Mouse (Mus musculus) intestine, postnatal 0 days (tissue): ENCODE measurements around the gene Lrriq4. TPM values are rescaled to one million over a fixed set of nuclear protein-coding genes. Genes with fewer than 3 reads are reported as not detected.

Experiments used
- ATAC-seq: fragments of 200-750 bp; cut with Nextera tagmentation; 2 replicates; pipeline ENCODE4 v1.8.0; 2017; ENCODE audit warnings: mild to moderate bottlenecking, moderate TSS enrichment, moderate library complexity
- H3K27ac ChIP-seq: fragments of 300-500 bp; sonication (generic); 2 replicates; pipeline ENCODE4 v1.5.1; 2014; ENCODE audit warnings: mild to moderate bottlenecking, low read depth, low read length, moderate library complexity
- H3K27me3 ChIP-seq: fragments of 300-500 bp; sonication (generic); replicated peaks from 2 replicates; pipeline ENCODE4 v1.6.1; 2014; ENCODE audit warnings: low read length, mixed read lengths; ENCODE audit not compliant: control insufficient read depth, insufficient read depth
- H3K36me3 ChIP-seq: fragments of 300-500 bp; sonication (generic); 2 replicates; pipeline ENCODE4 v1.6.1; 2014; ENCODE audit warnings: mild to moderate bottlenecking, moderate library complexity; ENCODE audit not compliant: control insufficient read depth, insufficient read depth
- H3K4me1 ChIP-seq: fragments of 300-500 bp; sonication (generic); replicated peaks from 2 replicates; pipeline ENCODE4 v1.6.1; 2014; ENCODE audit warnings: antibody characterized with exemption, low read length, mixed read lengths; ENCODE audit not compliant: control insufficient read depth, insufficient read depth
- H3K4me2 ChIP-seq: fragments of 300-500 bp; sonication (generic); replicated peaks from 2 replicates; pipeline ENCODE4 v1.6.1; 2014; ENCODE audit warnings: low read depth, mild to moderate bottlenecking, moderate library complexity
- H3K4me3 ChIP-seq: fragments of 300-500 bp; sonication (generic); 2 replicates; pipeline ENCODE4 v1.5.1; 2014; ENCODE audit warnings: low read depth, low read length
- H3K9ac ChIP-seq: fragments of 300-500 bp; sonication (generic); 2 replicates; pipeline ENCODE4 v1.6.1; 2014; ENCODE audit warnings: mild to moderate bottlenecking, low read depth, low read length
- H3K9me3 ChIP-seq: fragments of 300-500 bp; sonication (generic); 2 replicates; pipeline ENCODE4 v1.6.1; 2016; ENCODE audit warnings: mixed run types; ENCODE audit not compliant: control insufficient read depth
- CTCF ChIP-seq: sonication (generic); IDR thresholded peaks from 2 replicates; pipeline ENCODE4 v1.5.1; 2016; ENCODE audit warnings: low read depth, mild to moderate bottlenecking, control low read depth, antibody characterized with exemption, moderate library complexity
- WGBS: fragments of 180-500 bp; shearing (Covaris S2); extraction: QIAGEN DNeasy Blood & Tissue Kit; methylation state at CpG from one replicate; pipeline ENCODE4 v1.1.7; 2014; 5-methylcytosine and 5-hydroxymethylcytosine counted together
- polyA plus RNA-seq: library from polyadenylated mRNA; unstranded; fragments of >200 nt; fragmentation: Nextera tagmentation; extraction: Ambion mirVana; gene quantifications from 2 replicates; pipeline ENCODE4 v1.2.1, GENCODE M21; 2015

Gene Lrriq4
- polyA plus RNA-seq, 1 experiment from 2014 or later, result not detected

- Histone ChIP-seq H3K27me3 (0 out of 2 replicates have a peak, but pooled peaks cover 24% of the 10 kb centered on the region), H3K9me3 (no peaks in the 10 kb centered on the region), H3K4me2 (peak overlapping the region; percentile 73), H3K9ac (peak overlapping the region; percentile 22; the same call in 1 of the 2 replicates), H3K36me3 (no peaks in the 10 kb centered on the region), H3K27ac (no peak overlapping the region), H3K4me3 (peak overlapping the region; percentile 35), H3K4me1 (no peaks in the 10 kb centered on the region)
- under 1% methylated on average over 41 of the region's 41 CpGs for WGBS
- peak; percentile 75 for TF ChIP-seq CTCF
- peak; percentile 70 for ATAC-seq
Measured at GRCm38 (mm10) chr3:30650062-30650841, 5.9 kb downstream of the Lrriq4 start.

- WGBS, result 81% methylated on average over 5 of the region's 5 CpGs
- Histone ChIP-seq H3K4me3 (no peak overlapping the region), H3K9me3 (no peaks in the 10 kb centered on the region), H3K4me1 (no peaks in the 10 kb centered on the region), H3K27ac (no peak overlapping the region), H3K27me3 (0 out of 2 replicates have a peak, but pooled peaks cover 5% of the 10 kb centered on the region), H3K9ac (no peak overlapping the region), H3K4me2 (no peak overlapping the region), H3K36me3 (no peaks in the 10 kb centered on the region)
- TF ChIP-seq CTCF, result no peak
- ATAC-seq, result no peak
Measured at GRCm38 (mm10) chr3:30655937-30656336, 11.6 kb downstream of the Lrriq4 start.

- 86% methylated on average over 9 of the region's 9 CpGs for WGBS
- H3K4me2 ChIP-seq, result no peak overlapping the region
- no peak for ATAC-seq
- no peaks in the 10 kb centered on the region for H3K9me3 ChIP-seq
- H3K27me3 ChIP-seq, result no peaks in the 10 kb centered on the region
- H3K4me1 ChIP-seq, result no peaks in the 10 kb centered on the region
- TF ChIP-seq CTCF, result no peak
- H3K4me3 ChIP-seq, result no peak overlapping the region
- no peak overlapping the region for H3K9ac ChIP-seq
- no peaks in the 10 kb centered on the region for H3K36me3 ChIP-seq
- H3K27ac ChIP-seq, result no peak overlapping the region
Measured at GRCm38 (mm10) chr3:30658486-30658885, 14.2 kb downstream of the Lrriq4 start.

GRCm38 (mm10) chr3:30683190-30683589 lies 38.9 kb downstream of the Lrriq4 start:
- Histone ChIP-seq H3K9ac (no peak overlapping the region), H3K9me3 (no peaks in the 10 kb centered on the region), H3K27me3 (no peaks in the 10 kb centered on the region), H3K4me1 (no peaks in the 10 kb centered on the region), H3K27ac (no peak overlapping the region), H3K4me2 (no peak overlapping the region), H3K36me3 (no peaks in the 10 kb centered on the region), H3K4me3 (no peak overlapping the region)
- TF ChIP-seq CTCF, result no peak
- 47% methylated on average over 6 of the region's 6 CpGs for WGBS
- ATAC-seq, result no peak

- no peak for TF ChIP-seq CTCF
- Histone ChIP-seq H3K4me1 (no peaks in the 10 kb centered on the region), H3K9ac (no peak overlapping the region), H3K27me3 (no peaks in the 10 kb centered on the region), H3K27ac (no peak overlapping the region), H3K36me3 (no peaks in the 10 kb centered on the region), H3K4me2 (no peak overlapping the region), H3K4me3 (no peak overlapping the region), H3K9me3 (no peaks in the 10 kb centered on the region)
- WGBS, result 79% methylated on average over 3 of the region's 3 CpGs
- ATAC-seq, result no peak
Measured at GRCm38 (mm10) chr3:30687216-30687615, 42.9 kb downstream of the Lrriq4 start.

GRCm38 (mm10) chr3:30690976-30691375 lies 46.7 kb downstream of the Lrriq4 start:
- no peak for ATAC-seq
- H3K27ac ChIP-seq, result no peak overlapping the region
- no peaks in the 10 kb centered on the region for H3K36me3 ChIP-seq
- no peaks in the 10 kb centered on the region for H3K4me1 ChIP-seq
- no peak for TF ChIP-seq CTCF
- H3K27me3 ChIP-seq, result no peaks in the 10 kb centered on the region
- no peaks in the 10 kb centered on the region for H3K9me3 ChIP-seq
- H3K4me2 ChIP-seq, result no peak overlapping the region
- 55% methylated on average over 7 of the region's 7 CpGs for WGBS
- H3K4me3 ChIP-seq, result no peak overlapping the region
- H3K9ac ChIP-seq, result no peak overlapping the region
